Mouse (Mus musculus) heart, adult 11 months (tissue): ENCODE data around the gene Igfbp5.

Experiments used
- DNase-seq: peaks from one replicate; pipeline ENCODE4 v3.0.0; 2022

Igfbp5 gene

GRCm38 (mm10) chr1:72874287-72875211 lies at the start of gene Igfbp5:
Igfbp5 (minus strand) TSS chr1:72874884.
- DNase-seq = peak; percentile 98

- peak; percentile 98 for DNase-seq
Observed at GRCm38 (mm10) chr1:72914815-72915214, 40.1 kb upstream of the Igfbp5 start.

GRCm38 (mm10) chr1:72913073-72913472 lies 38.4 kb upstream of the Igfbp5 start:
- peak; percentile 91 for DNase-seq

DNA sequence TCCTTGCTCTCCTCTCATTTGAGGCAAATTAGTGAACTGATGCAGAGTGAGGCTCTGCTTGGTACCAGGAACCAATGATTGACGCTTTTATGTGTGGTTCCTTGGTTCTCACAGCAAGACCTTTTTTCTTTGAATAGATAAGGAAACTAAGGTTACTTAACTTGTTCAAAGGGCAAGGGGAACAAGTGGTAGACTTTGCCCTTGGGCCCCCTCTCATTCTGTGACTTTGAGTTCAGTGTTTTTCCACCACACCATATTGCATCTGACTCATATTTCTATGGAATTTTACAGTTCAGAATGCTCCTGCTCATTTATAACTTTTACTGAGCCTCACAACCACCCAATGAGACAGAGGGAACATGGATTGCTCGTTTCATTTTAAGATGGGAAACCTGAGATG lies 21.1 kb upstream of the Igfbp5 start:
- no peak for DNase-seq

- no peak for DNase-seq
Observed at GRCm38 (mm10) chr1:72887910-72888309, 13.2 kb upstream of the Igfbp5 start.

GRCm38 (mm10) chr1:72885819-72886169 lies 11.1 kb upstream of the Igfbp5 start:
- peak; percentile 97 for DNase-seq

DNA sequence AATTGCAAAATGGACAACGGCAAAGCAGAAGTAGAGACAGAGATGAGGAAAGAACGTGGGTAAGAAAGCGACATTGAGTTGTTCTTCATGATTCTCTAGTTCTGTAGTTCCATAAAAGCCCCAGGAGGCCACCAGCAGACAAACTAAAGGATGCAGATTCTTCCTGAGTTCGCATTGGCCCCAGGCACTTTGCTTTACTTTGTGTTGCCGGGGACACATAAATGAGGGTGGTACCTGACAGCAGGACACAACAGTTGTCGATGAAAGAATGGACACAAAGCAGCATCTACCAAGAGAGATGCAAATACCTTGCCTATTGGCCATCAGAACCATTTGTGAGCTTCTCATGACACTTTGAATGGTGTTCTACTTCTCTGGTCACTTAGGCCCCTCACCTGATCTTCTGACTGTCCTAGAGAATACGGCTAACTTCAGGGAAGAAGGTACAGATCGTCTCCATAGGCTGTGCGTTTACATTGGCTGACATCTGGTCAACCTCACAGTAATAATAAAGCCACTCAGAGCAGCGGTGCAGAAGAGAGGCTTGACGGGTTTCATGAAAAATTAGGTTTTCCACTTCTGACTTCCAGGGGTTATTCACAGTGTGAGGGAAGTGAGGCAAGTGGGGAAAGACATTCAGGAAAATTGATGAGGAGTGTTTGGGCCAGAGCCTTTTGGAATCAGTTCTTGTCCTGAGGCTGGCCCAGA lies 10.6 kb upstream of the Igfbp5 start:
- peak; percentile 72 for DNase-seq

DNA sequence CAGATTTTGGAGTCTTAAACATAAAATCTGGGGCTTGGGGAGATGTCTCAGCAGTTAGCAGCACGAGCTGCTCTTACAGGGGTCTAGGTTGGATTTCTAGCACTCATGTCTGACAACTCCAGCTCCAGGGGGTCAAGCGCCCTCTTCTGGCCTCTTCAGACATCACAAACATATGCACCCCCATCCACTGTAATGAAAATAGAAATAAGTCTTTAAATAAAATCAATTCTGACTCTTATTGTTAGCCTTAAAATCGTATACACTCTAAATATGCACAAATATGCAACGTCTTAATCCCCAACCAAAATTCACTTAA lies 4.6 kb upstream of the Igfbp5 start:
- DNase-seq = peak; percentile 27

GRCm38 (mm10) chr1:72878473-72879318 lies 4.0 kb upstream of the Igfbp5 start:
- DNase-seq = peak; percentile 84

DNA sequence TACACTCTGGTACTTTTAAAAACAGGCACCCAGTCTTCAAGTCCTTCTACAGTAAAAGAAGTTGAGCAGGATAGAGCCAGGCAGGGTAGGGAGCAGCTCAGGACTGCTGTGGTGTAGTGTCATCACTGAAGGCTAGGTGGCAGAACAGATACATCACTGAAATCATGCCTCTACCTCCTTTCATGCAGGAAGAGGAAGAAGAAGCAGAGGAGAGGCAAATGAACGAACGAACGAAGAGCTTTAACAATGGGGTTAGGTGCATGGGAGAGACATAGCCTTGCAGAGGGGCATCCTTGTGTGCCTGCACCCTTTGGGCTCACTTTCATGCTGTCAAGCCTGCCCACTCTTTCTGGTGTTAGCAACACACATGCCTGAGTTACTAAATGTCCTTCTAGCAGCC lies 3.2 kb upstream of the Igfbp5 start:
- DNase-seq = peak; percentile 91

DNA sequence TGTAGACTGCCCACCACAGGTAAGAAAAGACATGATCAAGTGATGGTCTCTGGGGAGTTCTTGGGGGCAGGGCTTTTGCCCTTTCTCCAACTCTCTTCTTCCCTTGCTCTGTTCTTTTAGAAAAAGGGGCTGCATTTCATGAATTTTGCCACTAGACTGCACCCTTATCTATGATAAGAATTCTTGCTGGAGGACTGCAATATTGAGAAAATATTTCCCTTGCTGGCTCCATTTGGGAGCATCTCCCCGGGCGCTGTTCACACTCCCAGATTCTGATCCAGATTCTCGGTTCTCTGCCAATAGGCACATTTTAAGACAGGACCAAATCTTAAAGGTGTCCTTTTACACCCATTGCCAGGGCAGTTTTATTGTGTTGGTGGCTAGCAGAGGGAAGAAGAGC lies 1.4 kb upstream of the Igfbp5 start:
- peak; percentile 86 for DNase-seq

DNA sequence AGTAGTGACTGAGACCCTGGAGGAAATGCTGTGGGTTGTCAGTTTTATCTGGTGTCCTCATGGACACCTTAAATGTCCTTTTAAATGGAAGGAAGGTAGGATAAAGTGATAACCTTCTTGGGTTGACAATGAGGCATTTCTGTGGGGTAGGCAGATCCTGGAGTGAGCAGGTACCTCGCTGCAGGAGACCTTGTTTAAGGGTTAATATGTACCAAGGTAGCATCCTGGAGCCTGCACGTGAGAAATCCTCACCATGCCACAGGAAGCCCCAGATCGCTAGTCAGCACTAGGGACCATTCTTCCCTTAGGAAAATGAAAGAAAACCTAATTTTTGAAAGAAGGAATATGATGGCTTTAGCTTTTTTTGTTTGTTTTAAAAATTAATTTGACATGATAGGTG lies 1.0 kb upstream of the Igfbp5 start:
- peak; percentile 72 for DNase-seq

- peak; percentile 95 for DNase-seq
Observed at GRCm38 (mm10) chr1:72873511-72874286, 985 bp downstream of the Igfbp5 start.

GRCm38 (mm10) chr1:72873078-72873477 lies 1.6 kb downstream of the Igfbp5 start:
- DNase-seq = peak; percentile 86

DNA sequence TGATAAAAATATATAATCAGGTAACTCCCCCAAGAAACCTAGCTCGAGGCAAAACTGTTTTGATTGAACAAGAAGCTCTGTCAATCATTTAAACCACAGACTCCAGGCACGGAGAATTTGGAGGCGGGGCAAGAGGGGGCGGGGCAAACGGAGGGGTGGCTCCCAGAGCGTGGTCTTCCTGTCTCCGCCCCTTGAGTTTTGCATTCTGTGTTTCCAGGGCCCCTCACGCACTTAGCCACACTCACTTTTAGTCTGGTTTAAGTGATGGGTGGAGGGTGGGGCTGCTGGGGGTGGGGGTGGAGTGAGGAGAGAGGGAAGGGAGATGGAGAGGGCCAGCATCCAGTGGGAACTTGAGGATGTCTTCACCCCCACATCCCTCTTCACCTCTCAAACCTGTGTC lies 2.2 kb downstream of the Igfbp5 start:
- DNase-seq = peak; percentile 98

DNA sequence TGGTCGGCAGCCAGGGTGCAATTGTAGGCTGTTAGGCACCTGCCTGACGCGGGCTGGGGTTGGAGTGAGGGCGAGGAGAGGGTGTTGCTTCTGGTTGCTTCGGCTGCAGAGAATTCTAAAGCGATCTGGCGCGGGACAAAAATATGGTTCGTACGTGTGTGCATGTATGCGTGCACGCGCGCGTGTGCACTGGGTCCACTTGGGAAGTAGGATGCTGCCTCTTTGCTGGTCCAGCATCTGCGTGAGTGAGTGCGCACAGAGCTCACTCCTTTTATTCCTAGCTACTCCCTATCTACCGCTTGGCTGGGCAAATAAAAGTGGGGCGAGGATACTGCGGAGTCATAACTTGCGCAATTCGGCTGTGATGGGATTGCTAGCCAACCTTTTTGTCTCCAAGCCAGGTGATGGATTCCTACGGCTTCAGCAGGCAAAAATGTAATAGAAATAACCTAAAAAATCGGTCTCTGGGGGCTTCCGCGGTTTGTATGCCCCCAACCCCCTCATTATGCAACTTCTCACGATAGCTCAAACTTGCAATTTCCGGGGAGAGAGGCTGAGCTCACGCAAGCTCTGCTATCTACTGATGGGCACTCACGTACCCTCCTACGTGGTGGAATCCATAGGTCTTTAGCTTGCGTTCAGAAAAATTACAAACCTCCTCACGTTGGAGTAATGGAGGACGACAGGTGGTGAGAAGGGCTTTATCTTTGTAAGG lies 2.8 kb downstream of the Igfbp5 start:
- DNase-seq = peak; percentile 94

GRCm38 (mm10) chr1:72871337-72871696 lies 3.4 kb downstream of the Igfbp5 start:
- no peak for DNase-seq

DNA sequence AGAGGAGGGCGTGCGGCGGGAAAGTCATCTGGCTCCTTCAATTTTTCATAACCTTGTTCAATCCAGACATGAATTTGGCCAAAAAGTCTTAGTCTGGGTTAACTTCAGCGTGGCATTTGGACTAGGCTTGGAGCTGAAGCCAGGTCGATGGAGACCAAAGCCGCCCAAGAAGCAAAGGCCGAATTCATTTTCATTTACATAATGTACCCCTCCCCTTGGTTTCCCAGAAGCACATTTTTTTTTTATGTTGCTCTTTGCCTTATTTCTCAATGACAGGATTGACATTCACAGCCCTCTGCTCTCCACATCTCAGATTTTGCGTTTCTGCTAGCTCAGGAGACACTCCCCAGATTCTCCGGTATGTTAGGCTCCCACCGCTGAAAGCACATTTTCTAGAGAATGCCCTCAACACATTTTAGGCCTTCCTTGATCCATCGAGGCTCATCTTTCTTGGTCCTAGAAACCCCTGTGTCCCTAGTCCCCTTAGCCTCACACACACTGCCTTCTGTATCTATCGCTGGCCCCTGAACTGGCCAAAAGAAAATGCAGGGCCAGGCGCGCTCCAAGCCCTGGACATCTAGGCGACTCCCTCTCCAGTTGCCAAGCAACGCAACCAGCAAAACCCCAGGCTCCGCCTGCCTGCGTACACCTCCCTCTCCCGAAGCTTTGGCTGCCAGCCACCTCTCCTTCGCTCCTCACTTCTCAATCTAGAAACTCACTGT lies 3.9 kb downstream of the Igfbp5 start:
- DNase-seq = peak; percentile 99

- peak; percentile 98 for DNase-seq
Observed at GRCm38 (mm10) chr1:72869681-72870614, 4.7 kb downstream of the Igfbp5 start.

GRCm38 (mm10) chr1:72869275-72869674 lies 5.4 kb downstream of the Igfbp5 start:
- peak; percentile 86 for DNase-seq
